Mouse (Mus musculus) heart, embryonic 12.5 days (tissue): ENCODE results near the gene Unc5c. TPM values are rescaled to one million over a fixed set of nuclear protein-coding genes. Genes with fewer than 3 reads are reported as not detected.

Experiments
- ATAC-seq: fragments of 200-750 bp; cut with Nextera tagmentation; 2 replicates; pipeline ENCODE4 v1.8.0; 2017; ENCODE audit warnings: moderate TSS enrichment, moderate library complexity; ENCODE audit not compliant: insufficient number of reproducible peaks, low FRiP score
- H3K27ac ChIP-seq: fragments of 300-500 bp; sonication (generic); 2 replicates; pipeline ENCODE4 v1.5.1; 2016; ENCODE audit warnings: mild to moderate bottlenecking, moderate library complexity; ENCODE audit not compliant: poor library complexity, severe bottlenecking
- H3K27me3 ChIP-seq: fragments of 300-500 bp; sonication (generic); replicated peaks from 2 replicates; pipeline ENCODE4 v1.6.1; 2016; ENCODE audit warnings: mild to moderate bottlenecking, moderate library complexity
- H3K36me3 ChIP-seq: fragments of 300-500 bp; sonication (generic); 2 replicates; pipeline ENCODE4 v1.6.1; 2016; ENCODE audit warnings: mild to moderate bottlenecking, moderate library complexity
- H3K4me1 ChIP-seq: fragments of 300-500 bp; sonication (generic); replicated peaks from 2 replicates; pipeline ENCODE4 v1.6.1; 2016; ENCODE audit warnings: mild to moderate bottlenecking
- H3K4me2 ChIP-seq: fragments of 300-500 bp; sonication (generic); 2 replicates; pipeline ENCODE4 v1.6.1; 2016; ENCODE audit warnings: mild to moderate bottlenecking, moderate library complexity
- H3K4me3 ChIP-seq: fragments of 300-500 bp; sonication (generic); 2 replicates; pipeline ENCODE4 v1.5.1; 2016; ENCODE audit warnings: mild to moderate bottlenecking
- H3K9ac ChIP-seq: fragments of 300-500 bp; sonication (generic); 2 replicates; pipeline ENCODE4 v1.6.1; 2016; ENCODE audit warnings: mild to moderate bottlenecking, moderate library complexity
- H3K9me3 ChIP-seq: fragments of 300-500 bp; sonication (generic); replicated peaks from 2 replicates; pipeline ENCODE4 v1.6.1; 2016; ENCODE audit warnings: mild to moderate bottlenecking, moderate library complexity
- WGBS: fragments of 180-500 bp; shearing (Covaris S2); methylation state at CpG from one replicate; pipeline ENCODE4 v1.1.7; 2016; 5-methylcytosine and 5-hydroxymethylcytosine counted together
- polyA plus RNA-seq: library from polyadenylated mRNA; unstranded; fragments of >200 nt; fragmentation: Nextera tagmentation; extraction: Ambion mirVana; gene quantifications from 2 replicates; pipeline ENCODE4 v1.2.1, GENCODE M21; 2016

Unc5c gene
- polyA plus RNA-seq, 1 experiment from 2014 or later, result 5.6 TPM

DNA sequence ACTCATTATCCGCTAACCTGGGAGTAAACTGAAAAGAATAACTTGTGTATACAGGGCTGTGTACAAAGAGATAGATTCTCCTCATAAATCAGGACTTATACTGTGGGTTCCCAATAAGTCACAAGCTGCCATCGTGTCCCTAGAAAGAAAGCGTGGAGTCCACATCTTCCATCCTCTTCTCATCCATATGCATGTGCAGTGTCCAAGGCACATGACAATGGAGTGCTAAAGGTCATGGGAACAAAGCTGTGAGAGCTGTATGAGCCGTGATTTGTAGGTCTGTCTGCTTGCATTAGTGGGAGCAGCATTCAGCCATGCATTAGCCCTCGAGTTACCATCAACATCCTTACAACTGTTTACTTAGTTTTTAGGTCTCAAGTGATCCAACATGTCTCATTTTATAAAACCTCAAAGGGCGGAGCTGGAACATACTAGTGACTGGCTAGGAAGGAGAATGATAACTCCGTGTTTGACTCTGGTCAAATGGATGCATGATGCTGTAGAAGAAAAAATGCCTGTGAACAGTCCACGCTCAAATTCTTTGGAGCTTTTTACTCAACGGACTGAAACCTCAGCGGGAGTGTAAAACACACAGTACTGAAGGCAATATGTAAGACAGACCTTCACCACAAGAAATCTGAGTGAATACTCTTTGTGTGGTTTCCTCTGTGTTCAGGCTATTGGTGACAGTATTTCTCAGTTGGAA is 407.5 kb downstream of the Unc5c start:
- Histone ChIP-seq H3K27me3 (no peaks in the 10 kb centered on the region), H3K36me3 (no peaks in the 10 kb centered on the region), H3K9ac (no peak overlapping the region), H3K4me1 (no peaks in the 10 kb centered on the region), H3K4me3 (no peak overlapping the region), H3K27ac (no peak overlapping the region), H3K9me3 (no peaks in the 10 kb centered on the region), H3K4me2 (no peak overlapping the region)
- WGBS, result 80% methylated on average over 10 of the region's 10 CpGs
- no peak for ATAC-seq

DNA sequence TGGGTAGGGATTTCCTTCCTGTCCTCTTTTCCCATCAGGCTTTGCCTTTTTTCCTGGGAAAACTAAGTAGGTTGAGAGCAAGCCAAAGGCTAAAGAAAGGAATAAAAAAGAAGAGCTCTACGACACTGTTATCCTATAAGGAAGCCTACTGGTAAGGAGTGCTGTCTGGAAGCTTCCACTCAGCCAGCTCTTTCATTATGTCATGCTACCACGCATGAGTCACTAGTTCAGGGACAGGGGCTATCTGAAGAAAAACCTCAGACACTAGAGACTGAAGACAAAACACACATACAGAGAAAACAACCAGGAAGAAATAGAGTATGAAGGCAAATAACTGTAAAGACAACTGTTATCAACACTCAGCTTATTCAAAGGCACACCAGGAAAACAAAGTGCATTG is 417.5 kb downstream of the Unc5c start:
- H3K9me3 ChIP-seq, result no peaks in the 10 kb centered on the region
- no peak overlapping the region for H3K27ac ChIP-seq
- H3K9ac ChIP-seq, result no peak overlapping the region
- H3K4me3 ChIP-seq, result no peak overlapping the region
- H3K4me2 ChIP-seq, result no peak overlapping the region
- no peaks in the 10 kb centered on the region for H3K4me1 ChIP-seq
- WGBS, result 50% methylated on average over 2 of the region's 2 CpGs
- no peaks in the 10 kb centered on the region for H3K27me3 ChIP-seq
- H3K36me3 ChIP-seq, result no peaks in the 10 kb centered on the region
- no peak for ATAC-seq

DNA sequence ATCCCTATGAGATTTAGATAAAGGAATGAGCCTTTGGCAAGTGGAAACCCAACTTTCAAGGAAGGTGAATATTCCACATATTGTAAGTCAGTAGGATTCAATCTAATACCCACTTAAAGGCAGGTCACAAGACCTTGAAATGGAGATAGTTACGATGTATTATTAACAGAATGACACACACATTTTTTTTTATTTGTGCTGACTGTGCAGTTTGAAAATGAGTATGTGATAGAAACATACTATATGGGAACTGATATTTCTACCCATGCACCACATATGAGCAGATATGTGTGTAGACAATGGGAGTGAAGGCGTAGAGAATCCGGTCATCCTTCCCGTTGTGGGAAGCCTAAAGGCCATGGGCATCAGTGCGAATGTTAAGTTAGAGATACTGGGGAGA is 419.2 kb downstream of the Unc5c start:
- Histone ChIP-seq H3K36me3 (no peaks in the 10 kb centered on the region), H3K27me3 (no peaks in the 10 kb centered on the region), H3K4me2 (no peak overlapping the region), H3K9ac (no peak overlapping the region), H3K4me1 (no peaks in the 10 kb centered on the region), H3K9me3 (no peaks in the 10 kb centered on the region), H3K4me3 (no peak overlapping the region), H3K27ac (no peak overlapping the region)
- no peak for ATAC-seq
- WGBS, result 86% methylated on average over 5 of the region's 5 CpGs
